Mouse (Mus musculus): Measurements from ENCODE around the gene Tob1. TPM values are rescaled to one million over a fixed set of nuclear protein-coding genes. Genes with fewer than 3 reads are reported as not detected.
A peak's percentile ranks its signal among the peaks of the same experiment; 100 is the strongest.

The Tob1 gene
- 100 to 1,000 TPM in 1 of 2 experiments, 10 to 100 TPM in 1; 85.6 to 102 TPM for total RNA-seq (2021)
- long read RNA-seq, experiment 1, transcript Tob1-201 (2 exons, 2,288 nt), result major isoform, 211 of 219 reads
- long read RNA-seq, experiment 1, partial matches to known transcripts, result 7 of 219 reads
- long read RNA-seq, experiment 1, other reads (novel, unspliced or antisense), result 1 of 219 reads
- long read RNA-seq, experiment 2, transcript Tob1-201 (2 exons, 2,288 nt), result major isoform, 140 of 147 reads
- long read RNA-seq, experiment 2, partial matches to known transcripts, result 0 of 147 reads
- long read RNA-seq, experiment 2, other reads (novel, unspliced or antisense), result 7 of 147 reads

DNA sequence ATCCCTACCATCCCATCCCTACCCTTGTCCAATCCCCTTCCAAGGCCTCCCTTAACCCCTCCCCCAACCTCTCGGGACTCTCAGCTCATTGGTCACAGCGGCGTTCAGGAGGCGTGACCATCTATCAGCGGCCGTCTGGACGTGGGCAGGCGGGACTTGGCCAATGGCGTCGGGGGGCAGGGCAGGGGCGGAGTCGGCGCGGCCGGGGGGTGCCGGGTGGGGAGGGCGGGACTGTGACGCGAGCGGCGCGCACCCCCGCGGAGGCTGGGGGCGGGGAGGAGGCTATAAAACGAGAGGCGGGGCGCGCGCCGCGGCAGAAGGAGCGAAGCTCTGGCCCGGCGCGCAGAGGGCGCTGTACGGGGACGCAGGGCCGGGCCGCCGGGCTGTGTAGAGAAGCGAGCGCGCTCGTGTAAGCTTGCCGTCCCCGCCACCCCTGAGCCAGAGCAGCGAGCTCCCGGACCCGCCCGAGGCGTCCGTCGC is at the start of gene Tob1:
Gene Tob1, plus strand, starts transcription at position 331 of the 480 bp plus-strand sequence.
- peak; percentile 98 for DNase-seq

DNA sequence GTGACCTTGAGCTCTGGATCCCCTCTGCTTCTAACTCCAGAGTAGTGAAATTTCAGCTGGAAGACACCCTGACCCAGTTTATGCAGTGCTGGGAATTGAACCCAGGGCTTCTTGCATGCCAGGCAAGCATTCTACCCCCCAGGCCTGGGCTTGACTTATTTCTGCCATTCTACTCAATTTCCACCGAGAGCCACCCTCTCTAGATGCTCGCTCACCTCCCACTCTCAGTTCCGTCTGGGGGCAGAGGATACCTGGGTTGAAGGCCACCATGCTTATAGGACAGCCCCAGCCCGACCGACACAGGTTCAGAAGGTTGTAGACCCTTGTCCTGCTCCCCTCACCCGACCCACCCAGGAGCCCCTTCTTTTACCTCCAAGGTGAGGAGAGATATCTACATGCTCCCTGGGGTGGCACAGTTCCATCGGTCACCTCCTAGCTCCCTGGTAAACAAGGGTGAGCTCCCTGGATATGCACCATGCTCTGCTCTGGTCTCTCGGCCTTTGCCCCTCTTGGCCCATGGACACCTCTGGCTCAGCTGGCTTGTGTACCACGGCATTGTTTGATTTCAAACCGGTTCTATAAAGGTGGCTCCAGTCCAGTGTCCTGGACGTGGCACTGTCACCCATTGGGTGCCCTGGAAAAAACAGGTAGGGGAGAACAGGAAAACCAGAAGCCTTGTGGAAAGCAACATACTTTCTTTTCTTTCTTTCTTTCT is 49.2 kb upstream of the Tob1 start:
- no peak for DNase-seq

DNA sequence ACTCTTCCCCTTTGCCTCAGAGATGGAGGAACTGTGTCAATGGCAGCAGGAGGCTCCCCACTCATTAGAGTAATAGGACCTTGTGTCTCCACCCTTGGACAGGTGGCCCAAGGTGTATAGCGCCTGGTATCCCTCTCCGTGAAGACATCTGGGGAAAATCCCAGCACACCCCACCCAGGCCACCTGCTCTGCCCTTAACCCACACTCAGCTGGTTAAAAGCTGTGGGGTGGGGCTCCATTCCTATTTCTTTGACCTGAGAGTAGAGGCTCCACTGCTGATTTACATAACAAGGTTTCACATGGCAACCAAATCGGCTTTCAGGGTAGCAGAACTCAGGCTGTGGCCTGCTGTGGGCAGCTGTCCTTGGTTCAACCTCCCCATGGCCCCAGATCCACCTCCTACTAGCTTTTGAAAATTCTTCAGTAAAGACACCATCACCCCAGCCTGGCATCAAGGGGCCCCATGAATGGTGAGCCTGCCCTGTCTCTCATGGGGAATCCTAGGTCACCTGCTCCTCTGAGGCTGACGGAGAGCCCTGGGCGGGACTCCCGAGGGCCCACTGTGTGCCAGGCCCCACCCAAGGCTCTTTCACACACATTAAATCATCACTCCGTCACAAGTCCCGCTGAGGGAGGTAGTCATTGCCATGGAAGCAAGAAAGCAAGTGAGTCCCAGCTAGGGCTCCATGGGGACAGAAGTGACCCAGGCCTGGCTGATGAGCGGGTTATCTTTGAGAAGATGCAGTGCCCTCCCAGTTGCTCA is 48.1 kb upstream of the Tob1 start:
- no peak for DNase-seq

DNA sequence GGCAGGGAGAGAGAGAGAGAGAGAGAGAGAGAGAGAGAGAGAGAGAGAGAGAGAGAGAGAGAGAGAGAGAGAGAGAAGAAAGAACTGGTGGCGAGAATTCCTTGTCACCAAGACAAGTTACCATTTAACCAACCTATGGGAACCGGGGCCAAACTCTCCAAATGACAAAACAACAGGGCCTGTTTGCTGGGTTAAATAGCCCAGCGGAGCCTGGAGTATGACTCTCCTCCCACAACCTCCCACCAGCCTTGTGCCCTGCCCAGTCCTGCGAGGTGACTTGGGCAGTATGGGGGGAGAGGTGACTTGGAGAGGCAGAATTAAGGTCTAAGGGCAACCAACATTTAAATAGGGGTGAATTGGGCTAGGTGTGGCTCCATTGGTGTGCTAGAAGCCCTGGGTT is 45.5 kb upstream of the Tob1 start:
- DNase-seq, result no peak

DNA sequence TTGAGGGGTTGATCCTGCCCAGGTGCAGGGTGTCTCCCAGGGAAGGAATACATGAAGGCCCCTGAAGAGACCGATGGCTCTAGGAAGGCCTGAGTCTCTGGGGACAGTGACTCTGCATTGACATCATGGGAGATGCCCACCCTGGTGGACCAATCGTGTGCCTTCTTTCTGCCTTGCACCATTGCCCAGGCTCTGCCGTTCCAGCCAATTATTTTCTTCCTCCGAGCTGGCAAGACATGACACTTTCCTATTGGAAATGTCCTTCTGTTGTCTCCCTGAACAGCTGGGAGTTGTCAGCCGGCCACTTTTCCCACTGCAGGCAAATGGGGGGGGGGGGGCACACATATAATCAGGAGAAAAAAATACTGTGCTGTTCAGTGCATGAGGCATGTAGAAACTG is 43.0 kb upstream of the Tob1 start:
- no peak for DNase-seq

DNA sequence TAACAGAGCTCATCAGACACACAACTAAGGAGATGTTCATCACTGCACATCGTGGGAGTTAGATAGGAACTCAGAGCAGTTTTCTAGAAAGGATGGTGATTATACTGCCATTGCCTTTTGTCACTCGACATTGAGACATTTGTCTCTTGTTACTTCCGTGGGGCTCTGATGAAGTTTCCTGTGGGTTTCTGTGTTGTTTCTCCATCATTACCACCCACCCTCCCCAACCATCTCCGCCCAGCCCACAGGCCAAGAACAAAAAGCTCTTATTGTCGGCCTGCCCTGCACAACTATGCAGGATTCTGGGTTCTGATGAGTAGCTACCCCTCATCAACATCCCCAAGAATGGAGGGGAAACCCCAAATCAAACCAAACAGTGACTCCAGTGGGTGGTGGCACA is 41.7 kb upstream of the Tob1 start:
- DNase-seq, result no peak

DNA sequence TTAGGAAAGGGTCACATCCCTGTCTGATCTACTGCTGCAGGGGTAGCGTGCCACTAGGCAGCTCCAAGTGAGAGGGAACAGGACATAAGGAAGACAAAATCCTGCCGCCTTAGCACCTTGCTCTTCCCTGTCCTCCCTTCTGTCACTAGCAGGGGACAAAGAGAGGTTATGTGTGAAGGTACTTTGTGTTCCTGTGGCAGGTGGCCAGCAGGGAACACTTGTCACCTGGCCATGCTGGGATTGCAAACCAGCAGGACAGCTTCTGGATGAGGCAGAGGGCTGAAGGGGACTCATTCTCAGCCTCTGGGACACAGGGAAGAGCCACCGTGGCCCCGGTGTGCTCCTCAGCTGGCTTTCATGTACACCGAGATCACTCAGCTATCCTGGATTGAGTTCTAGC is 39.6 kb upstream of the Tob1 start:
- no peak for DNase-seq

DNA sequence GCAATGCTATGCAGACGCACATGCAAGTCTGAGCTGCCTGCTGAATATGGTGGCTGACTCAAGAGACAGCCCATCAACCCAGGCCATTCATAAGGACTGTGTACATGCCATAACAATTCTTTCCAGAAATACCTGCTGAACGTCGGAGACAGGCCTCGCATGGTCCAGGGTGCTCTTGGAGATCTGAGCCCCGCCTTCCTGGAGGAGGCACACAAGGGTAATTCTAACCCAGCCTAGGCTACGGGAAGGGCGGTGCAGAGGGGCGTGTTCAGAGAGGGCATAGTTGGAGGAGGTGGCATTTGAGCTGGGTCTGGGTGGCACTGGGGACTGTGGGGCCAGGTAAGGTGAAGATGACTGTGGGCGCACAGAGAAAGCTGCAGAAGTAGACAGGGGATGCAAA is 39.1 kb upstream of the Tob1 start:
- no peak for DNase-seq

DNA sequence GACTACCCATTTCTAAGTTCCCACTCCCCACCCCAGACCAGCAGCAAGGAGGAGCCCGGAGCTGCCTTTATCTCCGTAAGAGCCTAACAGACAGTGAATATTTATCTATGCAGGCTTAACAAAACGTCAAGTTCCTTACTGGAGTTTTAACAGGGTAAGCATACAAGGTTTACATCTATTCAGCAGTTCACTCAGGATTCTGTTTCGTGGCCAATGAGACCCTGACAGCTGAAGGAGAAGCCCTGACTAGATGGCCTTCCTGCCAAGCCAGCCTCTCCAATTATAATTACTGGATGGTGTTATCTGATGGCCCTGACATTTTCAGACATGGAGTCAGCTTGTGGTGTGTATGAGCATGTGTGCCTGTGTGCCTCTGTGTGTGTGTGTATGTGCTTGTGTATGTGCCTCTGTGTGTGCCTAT is 37.5 kb upstream of the Tob1 start:
- DNase-seq, result no peak

DNA sequence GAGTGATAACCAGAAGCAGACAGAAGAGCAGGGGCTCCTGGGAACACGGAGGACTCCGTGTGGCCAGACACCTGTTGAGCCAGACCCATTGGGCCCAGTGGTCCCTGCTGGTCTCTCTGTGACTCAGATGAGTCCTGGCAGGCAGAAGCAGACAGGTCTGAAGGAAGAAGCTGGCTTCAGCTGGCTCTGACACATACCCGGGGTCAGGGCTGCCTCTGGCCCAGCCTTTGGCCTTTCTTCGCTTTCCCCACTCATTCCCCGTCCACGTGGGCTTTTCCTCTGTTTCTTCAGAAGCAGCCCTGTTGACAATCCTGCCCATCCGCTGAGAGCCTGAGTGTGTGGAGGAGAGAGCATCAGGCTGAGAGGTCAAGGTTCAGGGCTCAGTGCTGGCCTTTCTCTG is 36.0 kb upstream of the Tob1 start:
- DNase-seq, result no peak

DNA sequence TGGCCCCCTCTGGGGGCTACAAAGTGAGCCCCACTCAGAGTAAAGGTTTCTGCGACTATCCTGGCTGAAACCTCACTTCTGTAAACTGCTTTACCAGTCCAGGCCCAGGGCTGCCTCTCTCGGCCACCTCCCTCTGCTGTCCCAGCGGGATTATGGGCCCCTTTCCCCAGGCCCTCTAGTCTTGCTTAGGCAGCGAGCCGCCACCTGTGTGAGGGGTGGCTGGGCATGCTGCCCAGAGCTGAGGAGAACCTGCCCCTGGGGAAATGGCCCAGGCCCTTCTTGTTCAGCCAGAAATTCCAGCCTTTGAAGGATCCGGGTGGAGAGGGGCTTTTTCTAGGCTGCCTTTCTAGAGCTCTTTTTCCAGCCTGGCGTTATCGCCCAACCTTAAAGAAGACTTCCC is 35.6 kb upstream of the Tob1 start:
- DNase-seq, result no peak

DNA sequence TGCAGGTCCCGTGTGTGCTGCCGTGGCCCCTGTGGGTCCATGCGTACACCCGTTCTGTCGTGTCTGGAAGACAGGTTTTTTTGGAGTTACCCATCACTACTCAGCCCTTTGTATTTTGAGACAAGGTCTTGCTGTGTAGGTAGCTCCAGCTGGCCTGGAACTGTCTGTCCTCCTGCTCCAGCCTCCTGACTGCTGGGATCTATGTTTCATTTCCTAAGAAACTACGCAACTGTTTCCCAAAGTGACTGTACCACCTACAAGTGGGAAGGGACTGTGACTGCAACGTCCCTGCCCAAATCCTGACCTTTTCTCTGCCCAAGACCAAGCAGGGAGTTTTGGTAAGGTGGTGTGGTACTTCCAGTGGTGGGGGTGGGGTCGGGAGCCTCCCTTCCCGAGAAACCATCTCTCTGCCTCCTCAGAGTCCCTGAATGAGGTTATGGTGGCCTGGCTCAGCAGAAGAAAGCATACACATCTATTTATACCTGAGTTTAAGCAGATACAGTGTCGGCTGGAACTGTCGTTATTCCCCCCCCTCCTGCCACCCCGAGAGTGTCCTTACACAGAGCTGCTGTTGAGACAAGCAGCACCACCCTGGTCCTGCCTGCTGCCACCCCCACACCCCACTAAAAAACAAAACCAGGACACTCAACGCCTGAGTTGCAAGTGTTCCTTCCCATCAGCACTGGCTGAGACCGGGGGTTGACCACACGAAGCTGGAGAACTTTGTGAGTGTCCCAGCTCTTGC is 33.2 kb upstream of the Tob1 start:
- DNase-seq, result no peak

DNA sequence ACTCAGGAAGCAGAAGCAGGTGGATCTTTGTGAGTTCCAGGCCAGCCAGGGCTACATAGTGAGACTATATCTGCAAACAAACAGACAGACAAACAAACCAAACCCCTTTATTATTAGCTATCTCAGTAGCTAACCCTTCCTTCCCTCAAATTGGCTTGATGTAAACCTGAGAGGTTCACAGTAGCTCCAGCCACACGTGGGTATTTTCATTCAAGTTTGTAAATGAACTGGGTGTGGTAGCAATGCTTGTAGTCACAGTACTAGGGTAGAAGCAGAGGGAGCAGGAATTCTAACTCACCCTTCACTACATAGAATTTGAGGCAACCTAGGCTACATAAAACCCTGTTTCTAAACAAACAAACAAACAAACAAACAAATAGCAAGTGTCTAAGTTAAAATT is 31.5 kb upstream of the Tob1 start:
- no peak for DNase-seq

DNA sequence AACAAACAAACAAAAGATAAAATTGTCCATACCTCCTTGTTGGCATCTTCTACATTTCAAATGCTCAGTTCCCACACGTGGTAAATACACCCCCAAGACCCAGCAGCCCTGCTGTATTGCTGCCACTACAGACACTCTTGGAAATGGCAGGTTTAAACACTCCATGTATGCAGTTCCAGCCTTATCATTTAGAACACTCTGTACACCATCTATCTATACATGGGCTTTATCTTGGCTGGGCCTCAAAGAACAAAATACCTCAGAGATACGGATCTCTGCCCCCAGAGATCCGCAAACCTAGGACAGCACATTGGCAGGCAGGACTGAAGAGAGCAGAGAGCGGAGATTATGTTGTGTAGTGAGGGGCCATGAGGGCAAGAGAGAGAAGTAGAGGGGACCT is 31.1 kb upstream of the Tob1 start:
- DNase-seq, result no peak

DNA sequence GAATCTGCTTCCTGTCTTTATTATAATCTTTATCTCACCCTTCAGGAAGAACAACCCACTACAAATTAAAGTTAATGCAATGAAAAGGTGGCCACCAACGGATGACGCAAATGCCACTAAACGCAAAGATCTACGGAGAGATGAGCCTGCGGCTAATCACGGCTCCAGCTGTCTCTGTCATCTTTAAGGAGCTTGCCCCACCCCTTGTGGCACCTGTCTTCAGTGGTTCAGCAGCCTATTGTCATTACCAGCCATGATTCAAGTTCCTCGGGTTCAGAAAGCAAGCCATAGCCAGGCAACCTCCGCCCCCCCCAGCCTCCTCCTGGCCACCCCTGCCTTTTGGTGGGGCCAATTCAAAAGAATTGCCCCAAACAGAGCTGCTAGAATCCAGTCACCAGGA is 29.6 kb upstream of the Tob1 start:
- DNase-seq, result no peak

DNA sequence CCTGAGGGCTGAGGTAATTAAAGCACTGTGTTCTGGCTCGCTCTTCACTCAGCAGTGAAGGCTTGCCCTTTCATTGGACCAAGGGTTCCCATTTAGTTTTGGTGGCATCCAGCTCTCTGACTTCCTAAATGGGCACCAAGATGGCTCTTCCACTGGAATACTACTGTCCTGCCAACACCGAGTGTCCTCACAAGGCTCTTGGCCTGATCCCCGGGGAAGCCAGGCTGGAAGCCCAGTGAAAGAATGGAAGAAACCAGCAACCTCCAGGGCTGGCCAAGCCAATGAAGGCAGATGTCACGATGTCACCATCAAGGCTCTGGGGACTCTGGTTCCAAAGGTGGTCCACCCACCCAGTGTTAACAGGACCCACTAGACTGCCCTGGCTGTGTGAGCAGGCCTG is 28.5 kb upstream of the Tob1 start:
- peak; percentile 37 for DNase-seq

DNA sequence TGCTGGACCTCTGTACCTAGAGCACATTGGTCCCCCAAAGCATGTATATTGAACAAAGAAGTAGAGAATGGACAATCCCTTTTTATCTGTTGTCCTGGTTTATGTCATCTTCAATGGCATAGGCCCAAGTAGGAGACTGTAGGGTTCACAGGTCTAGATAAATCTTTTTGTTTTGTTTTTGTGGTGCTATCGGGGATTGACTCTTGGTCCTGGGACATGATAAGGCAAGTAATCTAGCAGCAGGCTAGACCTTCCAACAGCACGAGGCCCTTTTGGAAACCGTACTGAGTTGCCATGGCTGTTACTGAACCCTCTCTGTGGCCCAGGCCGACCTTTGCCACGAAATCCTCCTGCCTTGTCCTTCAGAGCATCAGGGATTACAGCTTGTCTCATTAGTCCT is 28.1 kb upstream of the Tob1 start:
- no peak for DNase-seq

DNA sequence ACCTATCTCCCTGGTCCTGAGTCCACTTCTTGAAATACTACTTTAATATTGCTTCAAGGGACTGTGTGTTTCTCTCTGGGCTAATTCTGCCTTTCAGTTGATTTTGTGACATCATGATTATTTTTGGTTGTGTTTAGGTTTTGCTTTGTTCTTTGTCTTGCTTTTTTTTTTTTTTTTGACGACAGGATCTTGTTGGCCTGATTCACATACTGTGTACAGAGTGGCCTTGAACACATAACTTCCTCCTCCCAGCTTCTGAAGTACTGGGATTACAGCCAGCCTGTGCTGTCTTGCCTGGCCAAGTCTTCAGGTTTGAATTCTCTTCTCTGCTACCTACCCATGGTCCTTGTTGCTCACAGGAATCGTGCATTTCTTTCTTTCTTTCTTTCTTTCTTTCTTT is 27.6 kb upstream of the Tob1 start:
- DNase-seq, result no peak

DNA sequence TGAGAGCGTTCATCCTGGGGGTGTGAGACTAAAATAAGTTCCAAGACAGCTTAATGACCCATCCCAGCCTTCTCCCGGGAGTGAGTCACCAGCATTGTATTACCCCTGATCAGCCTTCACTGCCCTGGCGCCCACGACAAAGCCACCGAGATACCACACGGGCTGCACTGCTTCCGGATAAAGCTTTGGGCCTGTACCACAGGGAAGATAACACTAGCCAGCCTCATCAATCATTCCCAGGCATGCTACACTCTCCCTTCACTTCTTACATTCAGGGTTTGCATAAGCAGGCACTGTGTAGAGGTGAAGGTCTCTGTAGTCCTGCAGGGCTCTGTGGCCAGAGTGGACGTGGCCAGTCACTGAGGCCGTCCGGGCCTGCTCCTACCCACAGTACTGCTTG is 21.7 kb upstream of the Tob1 start:
- DNase-seq, result no peak

DNA sequence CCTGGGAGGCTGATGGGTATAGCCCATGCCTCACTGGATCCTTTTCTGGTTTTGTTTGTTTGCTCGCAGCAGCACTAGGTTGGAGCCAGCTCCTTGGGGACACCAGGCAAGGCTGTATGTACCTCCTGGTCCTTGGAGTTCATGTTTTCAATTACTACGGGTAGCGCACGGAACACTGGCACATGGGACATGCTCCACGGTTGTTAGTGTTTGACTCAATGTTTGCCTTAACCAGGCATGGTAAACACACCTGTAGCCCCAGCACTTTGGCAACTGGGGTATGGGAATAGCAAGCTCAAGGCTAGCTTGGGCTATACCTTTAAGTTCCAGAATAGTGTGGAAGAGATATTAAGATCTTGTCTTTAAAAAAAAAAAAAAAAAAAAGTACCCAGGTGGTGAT is 20.6 kb upstream of the Tob1 start:
- no peak for DNase-seq

DNA sequence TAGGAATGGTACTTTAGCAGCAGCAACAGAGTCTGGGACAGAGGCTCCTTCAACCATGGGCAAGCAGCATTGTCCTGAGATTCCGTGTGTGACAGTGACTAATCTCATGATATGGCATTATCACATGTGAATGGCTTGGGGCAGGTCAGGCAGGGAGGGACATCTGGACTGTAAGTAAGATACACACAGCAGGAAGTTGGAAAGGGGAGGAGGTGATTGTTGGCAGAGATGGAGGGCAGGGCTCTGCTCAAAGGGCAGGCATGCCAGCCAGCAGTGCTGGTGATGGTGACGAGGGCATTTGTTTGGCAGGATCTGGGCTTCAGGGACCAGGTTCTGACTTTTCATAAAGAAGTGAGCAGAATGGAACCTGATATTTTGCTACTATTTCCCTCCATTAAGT is 18.1 kb upstream of the Tob1 start:
- no peak for DNase-seq

DNA sequence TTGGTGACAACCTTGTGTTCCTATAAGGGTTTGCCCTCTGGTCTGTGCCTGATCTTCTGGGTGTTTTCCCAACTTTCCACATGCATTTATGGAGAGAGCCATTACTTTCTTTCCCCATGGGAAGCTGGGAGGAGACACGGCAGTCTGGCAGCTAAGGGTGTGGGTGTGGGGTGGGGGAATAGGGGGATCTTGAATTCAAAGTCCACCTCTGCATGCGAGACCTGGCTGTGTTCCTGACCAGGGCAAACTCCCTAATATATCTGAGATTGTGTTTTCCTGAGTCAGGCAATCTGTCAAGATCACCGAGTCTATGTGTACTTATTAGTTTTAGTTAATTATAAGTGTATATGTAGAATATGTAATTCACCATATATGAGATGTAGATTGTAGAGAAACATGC is 14.9 kb upstream of the Tob1 start:
- no peak for DNase-seq
